Mouse (Mus musculus): Measurements from ENCODE around the gene Upp1.

Gene Upp1

DNA sequence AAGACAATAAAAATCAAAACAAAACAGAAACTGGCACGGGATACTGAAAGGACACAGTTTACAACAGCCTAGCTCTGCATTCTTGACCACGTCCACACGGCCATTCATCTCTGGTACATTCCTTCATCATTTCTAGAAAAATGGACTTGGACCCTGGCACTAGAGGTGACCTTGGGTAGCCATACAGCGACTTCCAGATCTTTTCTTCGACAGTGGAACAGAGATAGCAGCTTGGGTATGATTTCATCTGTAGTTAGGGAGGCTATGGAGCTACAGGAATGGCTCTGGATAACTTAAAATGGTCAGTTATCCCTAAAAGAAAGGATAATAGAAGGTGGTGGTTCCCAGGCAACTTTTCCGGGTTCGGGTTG is at the start of gene Upp1:
TSS of gene Upp1 (plus strand) at position 54 of the 371 bp plus-strand sequence.
- in situ Hi-C loops (cut with MboI; ENCODE audit: unreplicated experiment in 2 of 2): no loop called here

DNA sequence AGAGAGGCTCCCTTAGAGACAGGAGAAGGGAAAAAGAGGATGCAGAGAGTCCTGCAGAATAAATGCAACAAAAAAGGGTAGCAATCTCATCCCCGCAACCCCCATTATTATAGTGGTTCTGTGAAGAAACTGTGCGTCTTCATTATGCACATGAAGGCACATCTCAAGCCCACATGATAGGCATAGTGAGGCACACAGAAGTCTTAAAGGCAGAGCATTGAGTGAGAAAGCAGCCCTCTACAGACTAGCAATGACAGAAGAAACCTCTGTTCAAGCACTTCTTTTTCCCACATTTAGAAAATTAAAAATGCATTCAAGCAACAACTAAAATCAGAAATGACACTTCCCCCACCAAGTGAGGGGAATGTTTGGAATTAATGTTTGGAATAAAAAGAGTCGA is 41.5 kb upstream of the Upp1 start:
- in situ Hi-C loops (cut with MboI; ENCODE audit: unreplicated experiment in 2 of 2): no loop called here

DNA sequence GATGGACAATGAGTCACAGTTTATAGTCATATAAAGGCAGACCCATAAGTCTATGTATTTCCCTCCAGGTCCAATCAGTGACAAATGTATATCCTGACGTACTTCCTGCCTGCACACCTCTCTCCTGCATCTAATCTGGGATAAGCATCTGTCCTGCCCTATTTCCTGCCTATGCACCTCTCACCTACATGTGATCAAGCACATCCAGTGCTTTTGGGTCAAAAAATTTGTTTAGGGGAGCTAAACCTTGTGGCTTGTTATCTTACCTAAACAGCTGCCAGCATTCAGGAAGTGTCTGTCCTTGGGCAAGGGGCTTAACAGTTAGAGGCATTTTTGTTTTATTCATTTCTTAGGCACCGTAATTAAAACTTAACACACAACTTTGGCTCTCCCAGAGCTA is 4.7 kb upstream of the Upp1 start:
- in situ Hi-C loops (cut with MboI; ENCODE audit: unreplicated experiment in 2 of 2): no loop called here

DNA sequence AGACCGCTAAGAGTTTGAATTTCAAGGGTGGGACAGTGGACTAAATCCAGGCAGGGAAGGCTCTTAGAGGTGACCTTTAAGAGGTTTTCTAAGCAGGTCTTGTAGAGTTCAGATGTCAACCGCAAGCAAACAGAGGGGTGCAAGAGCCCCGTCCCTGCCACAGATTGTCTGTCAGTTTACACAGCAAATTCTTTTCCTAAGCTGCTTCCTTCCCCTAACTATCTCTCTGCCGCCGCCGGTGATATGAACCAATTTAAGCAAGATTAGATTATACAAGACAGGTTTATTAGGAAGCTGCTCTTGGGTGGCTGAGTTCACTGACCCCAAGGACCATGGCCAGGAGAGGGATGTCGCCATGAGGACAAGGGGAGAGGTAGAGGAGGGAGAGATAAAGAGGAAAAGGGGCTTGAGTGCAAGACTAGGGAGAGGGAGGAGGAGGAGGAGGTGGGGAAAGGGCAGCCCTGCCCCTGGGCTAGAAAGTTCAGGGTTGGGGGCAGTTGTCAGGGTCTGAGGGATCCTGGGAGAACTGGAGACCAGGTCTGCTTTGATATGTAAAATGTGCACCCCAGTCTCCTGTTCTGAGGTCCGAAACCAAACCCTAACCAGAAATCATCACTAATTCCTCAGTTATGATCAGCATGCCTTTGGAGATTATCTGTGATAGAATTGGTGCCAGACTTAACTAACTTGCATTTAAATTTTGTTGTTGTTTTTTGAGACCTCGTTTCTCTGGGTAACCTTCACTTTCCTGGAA is 2.4 kb upstream of the Upp1 start:
- in situ Hi-C loops (cut with MboI; ENCODE audit: unreplicated experiment in 2 of 2): no loop called here

DNA sequence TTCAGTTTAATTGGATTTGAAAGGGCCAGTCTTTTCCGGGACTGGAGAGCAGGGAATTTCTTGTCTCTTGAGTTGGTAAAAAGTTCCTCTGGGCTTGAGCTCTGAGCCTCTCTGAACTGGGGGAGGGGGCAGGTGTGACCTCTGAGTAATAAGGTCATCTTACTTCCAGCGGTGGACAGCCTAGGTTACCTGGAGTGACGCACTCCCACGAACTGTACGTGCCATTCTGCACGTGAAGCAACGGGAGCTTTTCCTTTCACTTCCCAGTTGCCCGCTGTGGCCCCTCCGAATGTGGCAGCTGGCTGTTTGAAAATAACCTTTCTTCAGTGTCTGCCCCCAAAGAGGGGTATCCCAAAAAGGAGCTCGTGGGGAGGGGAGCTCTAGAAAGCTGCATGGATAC is 1.8 kb upstream of the Upp1 start:
- in situ Hi-C loops (cut with MboI; ENCODE audit: unreplicated experiment in 2 of 2): no loop called here

DNA sequence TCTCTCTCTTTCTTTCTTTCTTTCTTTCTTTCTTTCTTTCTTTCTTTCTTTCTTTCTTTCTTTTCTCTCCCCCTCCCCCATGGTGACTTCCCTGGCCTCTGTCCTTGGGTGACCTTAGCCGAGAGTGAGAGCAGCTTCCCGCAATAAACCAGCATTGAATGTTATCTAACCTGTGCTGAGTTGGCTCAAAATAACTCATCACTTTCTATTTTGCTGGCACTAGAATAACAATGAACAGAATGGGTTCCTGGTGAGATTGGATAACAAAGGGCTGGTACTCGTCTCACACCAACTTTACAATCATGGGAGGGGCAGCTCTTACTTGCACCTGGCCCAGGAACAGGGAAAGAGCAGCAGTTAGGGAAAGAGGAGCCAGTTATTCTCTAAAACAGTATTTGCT is 987 bp upstream of the Upp1 start:
- in situ Hi-C loops (cut with MboI; ENCODE audit: unreplicated experiment in 2 of 2): no loop called here

DNA sequence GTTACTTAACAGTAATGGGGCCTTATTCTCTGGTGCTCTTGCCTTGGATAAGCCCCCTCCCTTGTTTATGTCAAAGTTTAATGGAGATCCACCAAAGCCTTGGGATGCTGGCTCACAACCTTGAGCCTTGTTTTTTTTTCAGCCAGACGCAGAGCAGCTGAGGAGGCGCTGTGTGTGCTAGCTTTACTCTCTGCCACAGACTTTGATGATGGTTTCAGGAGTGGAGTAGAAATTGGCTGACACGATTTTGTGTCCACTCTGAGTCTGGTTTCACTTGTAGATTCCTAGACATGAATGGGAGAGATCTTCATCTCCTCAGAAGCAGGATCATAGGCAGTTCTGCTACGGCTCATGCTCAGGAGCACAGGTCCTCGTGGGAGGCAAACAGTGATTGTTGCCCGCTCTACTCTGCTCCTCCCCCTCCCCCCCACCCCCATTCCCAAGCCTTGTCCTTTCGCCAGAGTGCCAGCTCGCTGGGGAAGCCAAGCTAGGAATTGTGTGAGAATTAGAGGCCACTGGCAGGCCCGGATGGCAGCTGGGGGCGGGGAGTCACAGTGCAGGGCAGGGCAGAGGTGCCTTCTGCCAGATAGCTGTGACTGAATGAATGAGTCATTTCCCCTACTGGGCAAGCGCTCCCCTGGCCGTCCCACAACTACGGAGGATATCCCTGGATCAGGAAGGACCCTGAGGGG is 399 bp upstream of the Upp1 start:
- in situ Hi-C loops (cut with MboI; ENCODE audit: unreplicated experiment in 2 of 2): no loop called here

DNA sequence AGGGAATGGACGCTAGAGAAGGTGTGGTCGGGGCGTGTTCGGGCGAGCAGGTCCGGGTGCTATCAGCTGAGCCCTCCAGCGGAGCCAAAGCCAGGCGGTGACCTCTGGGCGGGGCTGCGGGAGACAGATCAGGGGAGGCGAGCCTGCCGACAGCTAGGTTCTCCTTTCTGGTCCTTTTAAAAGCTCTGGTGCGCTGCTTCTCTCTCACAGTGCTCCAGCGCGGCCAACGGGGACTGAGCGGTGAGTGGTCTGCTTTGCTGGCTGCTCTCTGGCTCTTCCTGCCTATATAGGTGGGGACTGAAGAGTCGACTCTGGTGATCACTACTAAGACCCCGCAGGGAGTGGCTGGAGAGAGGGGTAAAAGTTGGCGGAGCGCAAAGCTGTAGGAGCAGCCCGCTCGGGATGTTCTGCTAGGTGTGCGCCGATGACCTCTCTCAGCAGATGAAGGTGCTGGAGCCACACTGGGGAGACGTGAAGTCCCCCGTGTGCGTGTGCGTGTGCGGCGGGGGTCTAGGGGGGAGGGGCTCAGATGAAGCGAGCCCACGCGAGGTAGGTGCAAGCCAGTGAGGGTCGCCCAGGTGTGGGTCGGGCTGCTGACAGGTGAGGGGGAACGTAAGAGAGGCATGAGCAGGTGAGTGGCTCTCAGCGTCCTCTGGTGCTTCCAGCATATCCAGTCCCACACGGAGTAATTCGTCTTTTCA is 668 bp downstream of the Upp1 start:
- in situ Hi-C loops (cut with MboI; ENCODE audit: unreplicated experiment in 2 of 2): no loop called here

DNA sequence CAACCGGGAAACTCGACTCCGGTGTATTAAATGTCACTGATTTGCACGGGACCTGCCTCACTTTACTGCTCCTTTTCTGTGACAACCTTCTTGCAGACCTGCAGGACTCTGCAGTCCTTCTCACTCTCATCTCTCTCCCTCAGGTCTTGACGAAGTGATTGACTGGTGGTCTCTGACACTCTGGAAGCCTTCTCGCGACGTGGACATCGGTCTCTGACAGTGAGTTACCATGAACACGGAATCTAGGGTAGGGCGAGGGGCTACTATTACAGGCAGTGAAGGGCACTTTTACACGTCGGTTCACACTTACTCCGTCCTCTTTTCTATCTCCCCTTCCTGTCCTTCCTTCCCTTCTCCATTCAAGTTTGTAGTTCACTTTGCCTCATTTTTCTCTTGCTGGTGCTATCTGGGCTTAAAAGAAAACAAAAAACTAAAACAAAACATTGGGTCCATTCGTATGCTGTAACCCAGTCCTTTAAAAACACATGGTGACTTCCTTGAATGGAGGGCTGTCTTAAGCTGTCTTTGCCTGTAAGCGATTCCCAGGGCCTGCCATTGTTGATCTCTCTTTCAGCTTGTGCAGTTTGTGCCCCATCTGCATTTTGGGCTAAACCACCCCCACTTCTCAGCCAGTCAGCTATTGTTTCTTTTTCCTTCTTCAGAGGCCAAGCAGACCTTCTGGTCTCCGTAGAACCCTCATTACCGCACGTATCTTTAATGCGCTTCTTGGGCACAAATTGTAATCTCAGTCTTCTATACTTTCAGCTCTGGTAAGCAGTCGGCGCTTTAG is 1.5 kb downstream of the Upp1 start:
- in situ Hi-C loops (cut with MboI; ENCODE audit: unreplicated experiment in 2 of 2): no loop called here

DNA sequence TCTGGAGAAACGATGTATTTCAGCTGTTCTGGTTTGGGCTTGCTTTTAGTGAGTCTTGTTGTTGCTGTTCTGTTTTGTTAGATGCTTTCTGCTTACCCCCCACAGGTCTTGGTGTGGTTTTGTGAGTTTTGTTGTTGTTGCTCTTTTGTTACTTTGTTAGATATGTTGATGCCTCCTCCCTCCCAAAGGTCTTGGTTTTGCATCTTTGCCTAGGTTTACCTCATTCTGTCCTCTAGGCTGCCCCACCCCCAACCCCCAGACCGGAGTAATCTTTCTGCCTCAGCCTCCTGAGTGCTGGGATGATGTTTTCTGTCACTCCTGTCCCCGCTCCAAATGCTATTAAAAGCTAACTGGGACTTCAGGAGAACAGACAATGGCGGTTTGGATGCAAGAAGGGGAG is 4.4 kb downstream of the Upp1 start:
- in situ Hi-C loops (cut with MboI; ENCODE audit: unreplicated experiment in 2 of 2): no loop called here

DNA sequence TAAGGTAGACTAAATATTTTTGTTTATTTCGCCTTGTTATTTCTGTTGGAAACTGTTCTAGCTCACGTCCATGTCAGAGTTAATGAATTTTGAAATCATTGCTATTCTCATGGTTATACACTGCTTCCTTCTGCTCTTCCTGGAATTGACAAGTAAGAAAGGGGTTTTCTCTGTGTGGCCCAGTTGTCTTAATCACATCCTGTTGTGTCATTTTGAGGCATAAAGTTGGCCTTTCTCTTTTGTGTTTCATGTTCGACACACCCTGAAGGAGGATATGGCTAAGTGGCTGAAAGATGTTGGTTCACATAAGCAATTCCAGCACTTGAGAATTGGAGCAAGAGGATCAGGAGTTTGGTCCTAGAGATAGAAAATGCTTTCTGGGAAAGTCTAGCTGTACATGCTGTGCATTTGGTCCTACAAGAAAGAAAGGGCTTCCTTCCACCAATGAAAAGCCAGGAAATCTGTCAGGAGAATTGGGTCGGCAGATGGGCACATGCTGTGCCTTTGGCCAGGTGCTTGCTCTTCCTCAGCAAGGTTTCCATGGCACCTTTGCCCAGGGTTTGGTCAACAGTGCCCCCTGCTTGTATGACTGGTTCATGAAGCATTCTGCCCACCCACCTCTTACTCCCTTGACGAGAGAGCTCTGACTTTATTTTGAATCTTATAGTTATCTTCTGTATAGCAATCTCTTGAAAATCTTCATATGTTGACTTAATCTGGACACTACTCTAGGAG is 8.6 kb downstream of the Upp1 start:
- in situ Hi-C loops (cut with MboI; ENCODE audit: unreplicated experiment in 2 of 2): loop anchor here in 1 of 2 experiments (25.0 kb wide), 1 partner anchor 714 kb away; no protein-coding TSS in a partner anchor

DNA sequence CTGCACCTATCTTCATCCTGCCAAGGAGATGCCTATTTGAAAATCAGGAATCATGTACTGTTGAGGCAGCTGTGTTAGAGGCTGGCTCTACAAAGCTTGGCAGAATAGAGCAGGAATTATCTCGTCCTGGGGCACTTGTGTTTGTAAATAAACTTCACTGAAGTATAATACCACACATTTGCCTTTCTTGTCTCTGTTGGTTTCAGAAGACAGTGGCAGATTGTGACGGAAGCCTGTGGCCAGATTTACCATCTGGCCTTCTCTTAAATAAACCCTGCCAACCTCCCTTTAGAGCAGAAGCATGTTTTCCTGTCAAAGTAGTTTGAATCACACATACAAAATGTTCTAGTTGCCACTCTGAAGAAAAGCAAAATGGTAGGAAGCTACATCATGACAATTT is 10.2 kb downstream of the Upp1 start:
- in situ Hi-C loops (cut with MboI; ENCODE audit: unreplicated experiment in 2 of 2): loop anchor here in 1 of 2 experiments (25.0 kb wide), 1 partner anchor 716 kb away; no protein-coding TSS in a partner anchor

DNA sequence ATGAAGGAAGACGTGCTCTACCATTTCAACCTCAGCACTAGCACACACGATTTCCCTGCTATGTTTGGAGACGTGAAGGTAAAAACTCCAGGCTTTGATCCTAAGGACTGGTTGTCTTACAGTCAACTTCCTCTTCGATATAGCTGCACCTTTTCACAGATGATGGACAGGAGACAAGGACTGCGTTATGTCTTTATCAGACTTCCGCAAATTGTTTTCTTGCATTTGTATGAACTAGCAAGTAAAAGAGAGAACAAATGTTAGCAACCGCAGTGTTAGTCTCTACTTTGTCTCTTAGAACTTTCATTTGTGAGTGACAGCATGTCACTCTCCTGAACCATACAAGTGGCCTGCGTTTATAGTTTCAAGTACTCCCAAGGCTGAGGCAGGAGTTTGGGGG is 11.6 kb downstream of the Upp1 start:
- in situ Hi-C loops (cut with MboI; ENCODE audit: unreplicated experiment in 2 of 2): loop anchor here in 1 of 2 experiments (25.0 kb wide), 1 partner anchor 717 kb away; no protein-coding TSS in a partner anchor

DNA sequence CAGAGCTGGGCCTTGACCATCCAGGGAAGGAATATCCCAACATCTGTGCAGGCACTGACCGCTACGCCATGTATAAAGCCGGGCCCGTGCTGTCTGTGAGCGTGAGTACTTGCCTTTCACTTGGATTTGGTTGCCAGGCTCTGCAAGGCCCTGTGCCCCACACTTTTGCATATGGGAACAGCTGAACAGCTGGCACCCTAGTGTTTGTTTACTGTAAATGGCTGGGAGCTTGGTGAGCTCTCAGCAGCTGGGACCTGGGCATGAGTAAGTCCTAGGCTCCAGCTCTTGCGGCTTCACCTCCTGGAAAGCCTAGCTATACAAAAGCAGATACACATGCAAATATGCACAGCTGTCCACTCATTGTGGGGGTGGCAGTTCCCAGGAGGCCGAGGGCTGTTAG is 13.8 kb downstream of the Upp1 start:
- in situ Hi-C loops (cut with MboI; ENCODE audit: unreplicated experiment in 2 of 2): loop anchor here (10.0 to 25.0 kb wide), 3 partner anchors 597 to 719 kb away; no protein-coding TSS in a partner anchor

DNA sequence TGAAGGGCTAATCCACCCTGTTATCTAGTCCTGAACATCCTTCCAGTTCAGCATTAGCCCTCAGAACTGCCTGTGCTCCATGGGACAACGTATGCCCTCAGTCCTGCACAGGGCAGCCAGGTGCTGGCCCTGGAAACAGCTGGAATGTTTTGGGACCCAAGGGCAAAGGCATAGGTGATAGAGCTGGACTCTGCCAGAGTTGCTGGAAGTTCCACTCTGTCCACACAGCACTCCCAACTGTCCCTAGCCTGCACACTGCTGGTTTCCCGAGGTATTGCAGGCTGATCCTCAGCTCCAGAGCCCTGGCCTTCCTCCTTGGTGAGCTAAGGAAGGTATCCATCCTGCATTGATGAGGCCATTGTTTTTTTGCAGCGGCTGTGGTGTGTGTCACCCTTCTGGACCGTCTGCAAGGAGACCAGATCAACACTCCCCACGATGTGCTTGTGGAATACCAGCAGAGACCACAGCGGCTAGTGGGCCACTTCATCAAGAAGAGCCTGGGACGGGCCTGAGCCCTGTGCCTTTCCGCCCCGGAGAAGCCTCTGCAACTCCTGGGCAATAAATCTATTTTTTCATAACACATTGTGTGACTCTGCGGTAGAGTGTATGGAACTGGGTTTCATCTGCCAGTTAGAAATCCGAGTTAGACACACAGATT is 17.8 kb downstream of the Upp1 start:
- in situ Hi-C loops (cut with MboI; ENCODE audit: unreplicated experiment in 2 of 2): loop anchor here (5.0 to 25.0 kb wide), 5 partner anchors 148 to 723 kb away; no protein-coding TSS in a partner anchor

DNA sequence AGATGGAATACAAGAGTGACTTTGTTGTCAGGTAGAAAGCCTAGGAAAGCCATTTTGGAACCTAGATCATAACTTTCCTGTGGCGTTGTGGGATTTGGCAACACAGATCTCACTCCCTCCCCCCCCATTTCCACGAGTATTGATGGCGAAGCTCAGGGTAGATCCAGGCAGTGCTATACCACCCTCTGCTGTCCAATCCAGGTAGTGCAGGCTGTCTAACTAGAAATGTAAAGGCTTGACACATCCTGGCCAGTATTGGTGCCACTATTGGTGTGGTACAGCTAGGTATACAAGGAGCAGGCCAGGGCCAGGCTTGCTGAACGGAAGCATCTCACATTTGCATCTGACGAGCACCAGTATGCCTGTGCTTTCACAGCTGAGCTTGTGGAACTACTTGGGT is 18.6 kb downstream of the Upp1 start:
- in situ Hi-C loops (cut with MboI; ENCODE audit: unreplicated experiment in 2 of 2): loop anchor here (5.0 to 25.0 kb wide), 5 partner anchors 149 to 724 kb away; no protein-coding TSS in a partner anchor

DNA sequence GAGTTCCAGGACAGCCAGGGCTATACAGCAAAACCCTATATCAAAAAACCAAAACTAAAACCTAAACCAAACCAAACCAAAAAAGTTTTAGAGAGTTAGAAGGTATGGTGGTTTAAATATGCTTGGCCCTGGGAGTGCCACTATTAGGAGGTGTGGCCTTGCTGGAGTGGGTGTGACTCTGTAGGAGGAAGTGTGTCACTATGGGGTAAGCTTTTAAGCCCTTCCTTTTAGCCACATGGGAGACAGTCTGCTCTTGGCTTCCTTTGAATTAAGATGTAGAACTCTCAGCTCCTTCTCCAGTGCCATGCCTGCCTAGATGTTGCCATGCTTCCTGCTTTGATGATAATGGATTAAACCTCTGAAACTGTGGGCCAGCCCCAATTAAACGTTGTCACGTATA is 27.2 kb downstream of the Upp1 start:
- in situ Hi-C loops (cut with MboI; ENCODE audit: unreplicated experiment in 2 of 2): loop anchor here in 1 of 2 experiments (25.0 kb wide), 1 partner anchor 733 kb away; no protein-coding TSS in a partner anchor

DNA sequence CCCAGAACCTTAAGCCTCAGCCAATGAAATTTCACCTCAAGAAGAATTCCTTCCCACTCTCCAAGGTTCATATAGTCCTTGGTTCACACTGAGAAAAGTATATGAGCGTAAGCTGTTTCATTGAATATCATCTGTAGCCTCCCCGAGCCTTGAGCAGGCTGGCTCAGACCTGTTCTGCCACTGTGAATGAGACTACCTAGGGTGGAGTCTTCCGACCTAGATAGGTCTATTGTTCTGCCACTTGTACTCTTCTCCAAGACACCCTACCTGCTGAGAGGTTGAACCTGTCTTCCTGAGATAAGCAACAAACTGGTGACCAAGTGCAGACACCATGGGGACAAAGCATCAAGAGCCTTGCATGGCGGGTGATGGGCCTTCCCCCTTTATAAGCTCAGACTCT is 28.2 kb downstream of the Upp1 start:
- in situ Hi-C loops (cut with MboI; ENCODE audit: unreplicated experiment in 2 of 2): loop anchor here in 1 of 2 experiments (25.0 kb wide), 1 partner anchor 734 kb away; no protein-coding TSS in a partner anchor

DNA sequence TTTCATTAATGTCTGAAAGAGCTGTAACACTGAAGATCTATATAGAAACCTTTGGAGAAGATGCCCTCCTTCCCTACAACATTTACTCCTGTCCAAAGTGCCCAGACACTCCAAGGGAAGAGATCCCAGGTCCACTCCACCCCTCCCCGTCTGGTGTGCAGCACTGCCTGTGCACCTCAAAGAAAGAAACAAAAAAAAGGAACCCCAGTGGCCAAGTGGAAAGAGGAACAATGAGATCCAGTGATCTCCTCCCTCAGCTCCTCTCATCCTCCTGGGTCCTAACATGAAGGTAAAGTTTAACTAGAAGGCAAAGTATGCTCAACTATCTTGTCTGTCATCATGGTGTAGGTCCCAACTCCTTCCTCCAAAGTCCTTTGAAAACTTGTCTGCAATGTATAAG is 28.8 kb downstream of the Upp1 start:
- in situ Hi-C loops (cut with MboI; ENCODE audit: unreplicated experiment in 2 of 2): loop anchor here in 1 of 2 experiments (25.0 kb wide), 1 partner anchor 734 kb away; no protein-coding TSS in a partner anchor

All from v-Abl transformed pro-B cells (cell line).